Mouse (Mus musculus): ENCODE measurements at regions not wholly inside any gene's neighbourhood (a gene's known extent, or its start where the extent isn't known, plus 50 kb on each side); places are given as distances from the start of the nearest gene placed in this dataset.

GRCm38 (mm10) chr3:40282926-40283325 is 248.2 kb upstream of the Intu start:
- no peak for TF ChIP-seq POLR2A (IDR thresholded peaks at IDR 0.05; ENCODE audit: borderline replicate concordance, low read depth, low read length)
- TF ChIP-seq CTCF (IDR thresholded peaks at IDR 0.05; ENCODE audit: low read depth, low read length) = no peak
